Mouse (Mus musculus) liver, embryonic 14.5 days (tissue): ENCODE measurements around the gene Rtn4ip1. TPM values are rescaled to one million over a fixed set of nuclear protein-coding genes. Genes with fewer than 3 reads are reported as not detected.
"Not testable (repeated sequence)": the region's sequence is repeated elsewhere in the genome, so short reads cannot be mapped to it uniquely, and the experiment has no call there.

ENCODE experiments used
- ATAC-seq: fragments of 200-750 bp; cut with Nextera tagmentation; 2 replicates; pipeline ENCODE4 v1.8.0; 2017; ENCODE audit warnings: moderate number of reproducible peaks, mild to moderate bottlenecking, moderate library complexity; ENCODE audit not compliant: insufficient read depth
- DNase-seq, 3 experiments: peaks; one replicate each; pipeline ENCODE4 v3.0.0-alpha.2; 2012 to 2013; ENCODE audit warnings: low read depth in 3 of 3, low spot score in 3 of 3
- H3K27ac ChIP-seq: fragments of 300-500 bp; sonication (generic); 2 replicates; pipeline ENCODE4 v1.5.1; 2014; ENCODE audit warnings: moderate library complexity, mild to moderate bottlenecking, control low read depth, inconsistent platforms
- H3K27me3 ChIP-seq: fragments of 300-500 bp; sonication (generic); 2 replicates; pipeline ENCODE4 v1.6.1; 2014; ENCODE audit warnings: mild to moderate bottlenecking, low read length, moderate library complexity; ENCODE audit not compliant: control insufficient read depth, insufficient read depth
- H3K36me3 ChIP-seq: fragments of 300-500 bp; sonication (generic); replicated peaks from 2 replicates; pipeline ENCODE4 v1.6.1; 2014; ENCODE audit warnings: low read depth; ENCODE audit not compliant: control insufficient read depth, insufficient read depth
- H3K4me1 ChIP-seq, 2 experiments: fragments of 200-500 bp in 1 of 2; fragments of 300-500 bp in 1 of 2; sonication (generic) in 1 of 2; replicated peaks; 2 replicates each; pipeline ENCODE4 v1.6.1; 2012 to 2014; ENCODE audit warnings: antibody characterized with exemption in 1 of 2, inconsistent platforms in 1 of 2, low read length in 1 of 2; ENCODE audit not compliant: control insufficient read depth in 2 of 2, insufficient read depth in 2 of 2
- H3K4me2 ChIP-seq: fragments of 300-500 bp; sonication (generic); 2 replicates; pipeline ENCODE4 v1.6.1; 2014; ENCODE audit warnings: low read depth, mild to moderate bottlenecking, control low read depth, moderate library complexity
- H3K4me3 ChIP-seq, 2 experiments: fragments of 200-500 bp in 1 of 2; fragments of 300-500 bp in 1 of 2; sonication (generic) in 1 of 2; 2 replicates each; pipeline ENCODE4 v1.5.1; 2012 to 2014; ENCODE audit warnings: low read depth in 2 of 2, low read length in 2 of 2, mild to moderate bottlenecking in 2 of 2, control low read depth in 1 of 2, inconsistent platforms in 1 of 2, moderate library complexity in 1 of 2; ENCODE audit not compliant: insufficient read depth in 1 of 2
- H3K9ac ChIP-seq: fragments of 300-500 bp; sonication (generic); replicated peaks from 2 replicates; pipeline ENCODE4 v1.6.1; 2014; ENCODE audit warnings: mild to moderate bottlenecking, control low read depth, moderate library complexity
- H3K9me3 ChIP-seq: fragments of 300-500 bp; sonication (generic); 2 replicates; pipeline ENCODE4 v1.6.1; 2016; ENCODE audit warnings: low read length, mixed read lengths; ENCODE audit not compliant: control insufficient read depth
- CTCF ChIP-seq: IDR thresholded peaks from 2 replicates; pipeline ENCODE4 v1.5.1; 2016; ENCODE audit warnings: antibody characterized with exemption, low read depth, control low read depth
- EP300 ChIP-seq: IDR thresholded peaks from 2 replicates; pipeline ENCODE4 v1.6.1; 2016; ENCODE audit warnings: antibody characterized with exemption, low read depth
- WGBS: fragments of 180-500 bp; shearing (Covaris S2); extraction: QIAGEN DNeasy Blood & Tissue Kit; methylation state at CpG from one replicate; pipeline ENCODE4 v1.1.7; 2014; ENCODE audit not compliant: insufficient replicate concordance; 5-methylcytosine and 5-hydroxymethylcytosine counted together
- polyA plus RNA-seq, 2 experiments: library from polyadenylated mRNA; depleted of rRNA in 1 of 2; stranded (reverse) in 1 of 2; unstranded in 1 of 2; fragments of >200 nt; fragmentation: Nextera tagmentation in 1 of 2; extraction: Ambion mirVana in 1 of 2; gene quantifications; 2 replicates each; pipeline versions ENCODE4 v1.2.1 to v1.2.3; 2012 to 2014

Gene Rtn4ip1
- polyA plus RNA-seq, 2 experiments = 6.4 to 9.8 TPM

GRCm38 (mm10) chr10:43912236-43912635 is 10.6 kb downstream of the Rtn4ip1 start:
- TF ChIP-seq EP300 = no peak
- no peak for TF ChIP-seq CTCF
- H3K4me1 ChIP-seq = peaks cover 0 to 7% of the 10 kb centered on the region in 2 experiments; a peak in 1 of 4 replicates
- H3K4me3 ChIP-seq = no peak overlapping the region
- no peak overlapping the region for H3K4me2 ChIP-seq
- no peaks in the 10 kb centered on the region; the same call in 1 of the 2 replicates for H3K36me3 ChIP-seq
- no peak overlapping the region for H3K9ac ChIP-seq
- DNase-seq (no peak), ATAC-seq (no peak)
- no peak overlapping the region for H3K27ac ChIP-seq
- H3K27me3 ChIP-seq = no peaks in the 10 kb centered on the region
- no peaks in the 10 kb centered on the region for H3K9me3 ChIP-seq
- WGBS = 20% methylated on average over 3 of the region's 3 CpGs

GRCm38 (mm10) chr10:43916181-43916580 is 14.6 kb downstream of the Rtn4ip1 start:
- H3K9me3 ChIP-seq = no peaks in the 10 kb centered on the region
- H3K36me3 ChIP-seq = peaks cover 3% of the 10 kb centered on the region
- no peak overlapping the region for H3K27ac ChIP-seq
- H3K4me3 ChIP-seq = no peak overlapping the region
- WGBS = 74% methylated on average over 12 of the region's 12 CpGs
- DNase-seq = no peak
- peaks cover 0 to 7% of the 10 kb centered on the region in 2 experiments; a peak in 1 of 4 replicates for H3K4me1 ChIP-seq
- TF ChIP-seq EP300 = no peak
- no peak for TF ChIP-seq CTCF
- H3K9ac ChIP-seq = no peak overlapping the region
- no peaks in the 10 kb centered on the region for H3K27me3 ChIP-seq
- no peak for ATAC-seq
- H3K4me2 ChIP-seq = no peak overlapping the region

GRCm38 (mm10) chr10:43916737-43917136 is 15.1 kb downstream of the Rtn4ip1 start:
- DNase-seq = no peak
- WGBS = 6% methylated on average over 2 of the region's 2 CpGs
- no peaks in the 10 kb centered on the region for H3K27me3 ChIP-seq

GRCm38 (mm10) chr10:43918696-43919608 is 17.3 kb downstream of the Rtn4ip1 start:
- WGBS = 41% methylated on average over 17 of the region's 17 CpGs
- 0 out of 4 replicates have a peak, but pooled peaks cover 0 to 7% of the 10 kb centered on the region in 2 experiments for H3K4me1 ChIP-seq
- no peak for ATAC-seq

More at GRCm38 (mm10) chr10:43916737-43917136, 15.1 kb downstream of the Rtn4ip1 start:
- no peaks in the 10 kb centered on the region for H3K9me3 ChIP-seq
- no peak overlapping the region for H3K4me2 ChIP-seq
- no peak for ATAC-seq
- H3K4me1 ChIP-seq = peaks cover 0 to 7% of the 10 kb centered on the region in 2 experiments; a peak in 1 of 4 replicates
- H3K27ac ChIP-seq = no peak overlapping the region
- H3K9ac ChIP-seq = no peak overlapping the region
- H3K4me3 ChIP-seq = no peak overlapping the region
- no peak for TF ChIP-seq CTCF
- TF ChIP-seq EP300 = no peak
- peaks cover 3% of the 10 kb centered on the region; the same call in 1 of the 2 replicates for H3K36me3 ChIP-seq

GRCm38 (mm10) chr10:43923096-43923495 is 21.5 kb downstream of the Rtn4ip1 start:
- 80% methylated on average over 3 of the region's 3 CpGs for WGBS
- ATAC-seq (no peak), DNase-seq (no peak)
- H3K4me3 ChIP-seq = no peak overlapping the region
- 0 out of 2 replicates have a peak, but pooled peaks cover 2% of the 10 kb centered on the region for H3K36me3 ChIP-seq
- no peak overlapping the region for H3K27ac ChIP-seq
- no peak overlapping the region for H3K9ac ChIP-seq
- no peak for TF ChIP-seq CTCF
- TF ChIP-seq EP300 = no peak
- no peak overlapping the region for H3K4me2 ChIP-seq
- H3K9me3 ChIP-seq = no peaks in the 10 kb centered on the region
- no peaks in the 10 kb centered on the region for H3K27me3 ChIP-seq
- H3K4me1 ChIP-seq = no peaks in the 10 kb centered on the region

More at GRCm38 (mm10) chr10:43918696-43919608, 17.3 kb downstream of the Rtn4ip1 start:
- Histone ChIP-seq H3K4me2 (no peak overlapping the region), H3K9ac (no peak overlapping the region), H3K4me3 (no peak overlapping the region), H3K27me3 (no peaks in the 10 kb centered on the region), H3K27ac (no peak overlapping the region), H3K36me3 (peaks cover 5% of the 10 kb centered on the region; the same call in 1 of the 2 replicates), H3K9me3 (no peaks in the 10 kb centered on the region)
- DNase-seq = peak; percentile 41 to 56 (median 47)
- TF ChIP-seq EP300 = no peak
- TF ChIP-seq CTCF = peak; percentile 97

- H3K27me3 ChIP-seq, ATAC-seq, H3K27ac ChIP-seq, DNase-seq, H3K4me1 ChIP-seq, H3K36me3 ChIP-seq, H3K4me2 ChIP-seq, H3K9me3 ChIP-seq, H3K4me3 ChIP-seq, H3K9ac ChIP-seq: not testable (repeated sequence)
- WGBS = 81% methylated on average over 8 of the region's 9 CpGs
Measured at GRCm38 (mm10) chr10:43925776-43926175, 24.2 kb downstream of the Rtn4ip1 start.
